Mouse (Mus musculus) liver, adult 2 months (tissue): ENCODE measurements at regions not wholly inside any gene's neighbourhood (a gene's known extent, or its start where the extent isn't known, plus 50 kb on each side); places are given as distances from the start of the nearest gene placed in this dataset.

Source experiments
- DNase-seq: peaks from one replicate; pipeline ENCODE4 v3.0.0-alpha.2; 2011; ENCODE audit warnings: low read depth, low spot score; ENCODE audit errors: extremely low read depth
- H3K27ac ChIP-seq: fragments of 200-500 bp; replicated peaks from 2 replicates; pipeline ENCODE4 v1.5.1; 2012; ENCODE audit warnings: low read depth, mild to moderate bottlenecking, control low read depth, inconsistent platforms, low read length; ENCODE audit not compliant: insufficient read depth
- H3K27me3 ChIP-seq: fragments of 200-500 bp; 2 replicates; pipeline ENCODE4 v1.6.1; 2012; ENCODE audit warnings: mild to moderate bottlenecking, moderate library complexity, low read length, inconsistent platforms; ENCODE audit not compliant: control insufficient read depth, insufficient read depth
- H3K36me3 ChIP-seq: fragments of 200-500 bp; 2 replicates; pipeline ENCODE4 v1.6.1; 2012; ENCODE audit warnings: low read length, inconsistent platforms; ENCODE audit not compliant: control insufficient read depth, insufficient read depth
- H3K4me1 ChIP-seq: fragments of 200-500 bp; 2 replicates; pipeline ENCODE4 v1.6.1; 2011; ENCODE audit warnings: low read length; ENCODE audit not compliant: control insufficient read depth, insufficient read depth
- H3K4me3 ChIP-seq: fragments of 200-500 bp; 2 replicates; pipeline ENCODE4 v1.5.1; 2011; ENCODE audit warnings: low read depth, mild to moderate bottlenecking, control low read depth, low read length, moderate library complexity; ENCODE audit not compliant: insufficient read depth
- H3K79me2 ChIP-seq: fragments of 200-500 bp; 2 replicates; pipeline ENCODE4 v1.6.1; 2012; ENCODE audit warnings: inconsistent platforms, mild to moderate bottlenecking, low read length, moderate library complexity; ENCODE audit not compliant: control insufficient read depth, insufficient read depth
- H3K9ac ChIP-seq: fragments of 200-500 bp; 2 replicates; pipeline ENCODE4 v1.6.1; 2012; ENCODE audit warnings: low read depth, mild to moderate bottlenecking, control low read depth, inconsistent platforms, low read length
- CTCF ChIP-seq: fragments of 200-500 bp; IDR thresholded peaks from 2 replicates; pipeline ENCODE4 v1.5.1; 2011; ENCODE audit warnings: low read depth, low read length, control low read depth
- POLR2A ChIP-seq: fragments of 200-500 bp; IDR thresholded peaks from 2 replicates; pipeline ENCODE4 v1.6.1; 2011; ENCODE audit warnings: low read length, control low read depth; ENCODE audit not compliant: insufficient read depth; ENCODE audit errors: extremely low read depth
- WGBS: fragments of 180-500 bp; shearing (Covaris S2); methylation state at CpG from one replicate; pipeline ENCODE4 v1.1.7; 2018; 5-methylcytosine and 5-hydroxymethylcytosine counted together

- H3K4me3 ChIP-seq = no peak overlapping the region
- no peak overlapping the region for H3K27ac ChIP-seq
- WGBS = 64% methylated on average over 3 of the region's 3 CpGs
- H3K9ac ChIP-seq = no peak overlapping the region
- H3K36me3 ChIP-seq = no peaks in the 10 kb centered on the region
- DNase-seq = no peak
- H3K79me2 ChIP-seq = no peaks in the 10 kb centered on the region
- no peak for TF ChIP-seq CTCF
- no peak for TF ChIP-seq POLR2A
- no peaks in the 10 kb centered on the region for H3K27me3 ChIP-seq
- no peaks in the 10 kb centered on the region for H3K4me1 ChIP-seq
These were observed 290.6 kb downstream of the Pdgfc start for GRCm38 (mm10) chr3:81326866-81327265.

- no peaks in the 10 kb centered on the region for H3K36me3 ChIP-seq
- no peak for DNase-seq
- TF ChIP-seq CTCF (no peak), POLR2A (no peak)
- no peaks in the 10 kb centered on the region for H3K4me1 ChIP-seq
- H3K4me3 ChIP-seq = no peak overlapping the region
- H3K27ac ChIP-seq = no peak overlapping the region
- 87% methylated on average over 15 of the region's 15 CpGs for WGBS
- H3K9ac ChIP-seq = no peak overlapping the region
- no peaks in the 10 kb centered on the region for H3K27me3 ChIP-seq
- H3K79me2 ChIP-seq = no peaks in the 10 kb centered on the region
These were observed 315.5 kb downstream of the Pdgfc start for GRCm38 (mm10) chr3:81351739-81352138.

GRCm38 (mm10) chr3:81367918-81368317 lies 331.7 kb downstream of the Pdgfc start:
- H3K9ac ChIP-seq = no peak overlapping the region
- no peaks in the 10 kb centered on the region for H3K79me2 ChIP-seq
- no peak for DNase-seq
- H3K27me3 ChIP-seq = no peaks in the 10 kb centered on the region
- 88% methylated on average over 2 of the region's 2 CpGs for WGBS
- H3K36me3 ChIP-seq = no peaks in the 10 kb centered on the region
- H3K4me3 ChIP-seq = no peak overlapping the region
- TF ChIP-seq CTCF (no peak), POLR2A (no peak)
- H3K4me1 ChIP-seq = no peaks in the 10 kb centered on the region
- no peak overlapping the region for H3K27ac ChIP-seq

- no peak for TF ChIP-seq POLR2A
- TF ChIP-seq CTCF = no peak
- WGBS = 53% methylated on average over 2 of the region's 2 CpGs
- no peak for DNase-seq
These were observed 332.4 kb downstream of the Pdgfc start for GRCm38 (mm10) chr3:81368642-81369041.

GRCm38 (mm10) chr3:81369742-81370141 lies 333.5 kb downstream of the Pdgfc start:
- Histone ChIP-seq H3K36me3 (no peaks in the 10 kb centered on the region), H3K79me2 (no peaks in the 10 kb centered on the region), H3K4me3 (no peak overlapping the region), H3K27me3 (no peaks in the 10 kb centered on the region), H3K27ac (no peak overlapping the region), H3K4me1 (no peaks in the 10 kb centered on the region), H3K9ac (no peak overlapping the region)
- TF ChIP-seq CTCF (no peak), POLR2A (no peak)
- no peak for DNase-seq

More at GRCm38 (mm10) chr3:81368642-81369041, 332.4 kb downstream of the Pdgfc start:
- H3K79me2 ChIP-seq = no peaks in the 10 kb centered on the region
- H3K4me1 ChIP-seq = no peaks in the 10 kb centered on the region
- no peak overlapping the region for H3K4me3 ChIP-seq
- no peak overlapping the region for H3K9ac ChIP-seq
- H3K36me3 ChIP-seq = no peaks in the 10 kb centered on the region
- no peaks in the 10 kb centered on the region for H3K27me3 ChIP-seq
- no peak overlapping the region for H3K27ac ChIP-seq

GRCm38 (mm10) chr3:81375990-81376389 lies 339.8 kb downstream of the Pdgfc start:
- H3K27ac ChIP-seq = no peak overlapping the region
- H3K27me3 ChIP-seq = no peaks in the 10 kb centered on the region
- 73% methylated on average over 2 of the region's 2 CpGs for WGBS
- H3K9ac ChIP-seq = no peak overlapping the region
- DNase-seq = no peak
- TF ChIP-seq POLR2A = no peak
- no peak for TF ChIP-seq CTCF
- no peaks in the 10 kb centered on the region for H3K79me2 ChIP-seq
- H3K4me1 ChIP-seq = no peaks in the 10 kb centered on the region
- no peaks in the 10 kb centered on the region for H3K36me3 ChIP-seq
- no peak overlapping the region for H3K4me3 ChIP-seq

GRCm38 (mm10) chr3:81377466-81377865 lies 341.2 kb downstream of the Pdgfc start:
- no peaks in the 10 kb centered on the region for H3K79me2 ChIP-seq
- TF ChIP-seq POLR2A (no peak), CTCF (no peak)
- DNase-seq = no peak
- whole genome bisulfite sequencing = 56% methylated on average over 3 of the region's 3 CpGs
- H3K9ac ChIP-seq = no peak overlapping the region
- H3K4me3 ChIP-seq = no peak overlapping the region
- no peaks in the 10 kb centered on the region for H3K4me1 ChIP-seq
- no peaks in the 10 kb centered on the region for H3K27me3 ChIP-seq
- H3K36me3 ChIP-seq = no peaks in the 10 kb centered on the region
- no peak overlapping the region for H3K27ac ChIP-seq
